Mouse (Mus musculus) embryonic fibroblast, embryonic 13.5 days (primary cell): ENCODE measurements around the gene Cphx3. TPM values are rescaled to one million over a fixed set of nuclear protein-coding genes. Genes with fewer than 3 reads are reported as not detected.
"Not testable (repeated sequence)": the region's sequence is repeated elsewhere in the genome, so short reads cannot be mapped to it uniquely, and the experiment has no call there.

ENCODE experiments used
- H3K27ac ChIP-seq: 2 replicates; pipeline ENCODE4 v1.5.1; 2012; ENCODE audit warnings: low read length, control low read depth, inconsistent platforms; ENCODE audit not compliant: insufficient read depth
- H3K4me1 ChIP-seq: 2 replicates; pipeline ENCODE4 v1.6.1; 2011; ENCODE audit warnings: low read length; ENCODE audit not compliant: control insufficient read depth, insufficient read depth
- H3K4me3 ChIP-seq: 2 replicates; pipeline ENCODE4 v1.5.1; 2011; ENCODE audit warnings: mild to moderate bottlenecking, control low read depth, low read length; ENCODE audit not compliant: insufficient read depth
- polyA plus RNA-seq: library from polyadenylated mRNA; stranded (reverse); fragments of >200 nt; gene quantifications from 2 replicates; pipeline ENCODE4 v1.2.4, GENCODE M21; 2011; ENCODE audit warnings: low read depth; ENCODE audit not compliant: missing spikeins, insufficient read length

Gene Cphx3
- polyA plus RNA-seq, 1 experiment = not detected

DNA sequence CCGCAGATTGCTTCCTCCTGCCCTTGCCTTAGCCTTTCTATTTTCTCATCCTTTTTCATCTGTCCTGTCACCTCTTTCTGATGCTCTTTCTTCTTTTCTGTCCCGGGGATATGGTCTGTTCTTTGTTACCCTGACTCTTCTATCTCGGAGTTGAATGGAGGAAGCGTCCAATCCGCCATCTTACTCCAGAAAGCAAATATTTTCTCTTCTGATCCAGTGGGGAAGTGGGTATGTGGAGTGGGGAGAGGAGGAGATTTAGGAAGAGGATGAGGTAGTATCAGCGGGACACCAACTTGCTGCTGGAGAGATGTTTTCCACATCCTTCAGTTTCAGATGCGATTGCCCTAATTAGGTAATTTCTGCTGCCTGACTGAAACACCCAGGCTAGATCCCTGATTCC is 37.0 kb downstream of the Cphx3 start:
- not testable (repeated sequence) for H3K4me1 ChIP-seq, H3K4me3 ChIP-seq, H3K27ac ChIP-seq

DNA sequence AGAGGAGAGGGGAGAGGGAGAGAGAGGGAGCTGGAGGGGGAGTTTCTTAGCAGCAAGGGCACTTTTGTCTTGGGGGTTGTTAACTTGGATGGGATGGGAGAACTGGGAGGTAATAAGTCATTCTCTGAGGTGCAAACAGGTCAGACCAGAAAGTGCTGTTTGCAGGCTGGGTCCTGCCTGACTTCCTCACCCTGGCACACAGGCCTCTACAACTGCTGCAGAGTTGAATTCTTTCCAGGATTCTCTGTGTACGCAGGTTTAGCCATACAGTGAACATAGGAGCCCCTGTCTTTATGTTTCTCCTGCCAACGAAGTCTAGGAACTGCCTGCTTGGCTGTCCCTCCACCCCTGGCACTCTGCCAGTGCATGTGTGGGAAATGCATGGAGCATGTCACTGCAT is 65.0 kb downstream of the Cphx3 start:
- not testable (repeated sequence) for H3K4me3 ChIP-seq, H3K4me1 ChIP-seq, H3K27ac ChIP-seq

- not testable (repeated sequence) for H3K4me3 ChIP-seq, H3K4me1 ChIP-seq, H3K27ac ChIP-seq
Measured at GRCm38 (mm10) chr14:26156032-26156431, 73.9 kb downstream of the Cphx3 start.

- not testable (repeated sequence) for H3K27ac ChIP-seq
Measured at GRCm38 (mm10) chr14:26161156-26161555, 79.1 kb downstream of the Cphx3 start.

DNA sequence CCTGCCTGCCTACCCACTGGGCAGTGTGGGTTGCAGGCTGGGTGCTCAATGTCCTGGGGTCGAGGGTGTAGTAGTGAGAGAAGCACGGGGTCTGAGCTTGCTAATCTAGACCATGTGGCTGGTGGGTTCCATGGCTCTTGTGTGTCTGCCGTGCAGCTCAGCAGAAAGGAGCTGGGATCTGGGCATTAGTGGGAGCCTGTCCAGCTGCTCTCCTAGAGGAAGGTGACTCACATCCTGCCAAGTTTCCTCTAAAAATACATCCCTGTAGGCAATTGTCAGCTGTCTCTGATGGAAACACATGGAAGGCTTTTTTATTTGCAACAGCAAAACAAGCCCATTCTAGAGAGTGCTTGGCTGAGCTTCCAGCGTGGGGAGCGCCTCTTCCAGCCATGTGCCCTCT is 80.3 kb downstream of the Cphx3 start:
- not testable (repeated sequence) for H3K27ac ChIP-seq, H3K4me1 ChIP-seq, H3K4me3 ChIP-seq

More at GRCm38 (mm10) chr14:26161156-26161555, 79.1 kb downstream of the Cphx3 start:
- not testable (repeated sequence) for H3K4me1 ChIP-seq, H3K4me3 ChIP-seq

DNA sequence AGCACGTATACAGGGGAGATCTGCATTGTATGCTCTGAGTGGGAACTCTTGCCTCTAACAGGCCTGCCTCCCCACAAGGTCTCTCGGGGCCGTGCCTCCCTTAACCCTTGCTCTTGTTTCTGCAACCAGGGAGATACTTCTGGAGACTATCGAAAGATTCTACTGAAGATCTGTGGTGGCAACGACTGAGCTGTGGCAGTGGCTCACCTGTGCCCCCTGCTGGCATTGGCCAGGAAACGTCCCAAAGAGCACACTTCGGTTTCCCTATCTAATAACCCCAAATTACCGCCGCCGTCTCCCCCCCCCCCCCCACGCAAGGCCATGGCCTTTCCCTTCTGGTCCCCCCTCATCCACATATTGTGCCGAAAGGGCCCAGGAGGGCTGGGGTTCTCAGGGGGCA is 83.2 kb downstream of the Cphx3 start:
- H3K4me3 ChIP-seq, H3K4me1 ChIP-seq, H3K27ac ChIP-seq: not testable (repeated sequence)

DNA sequence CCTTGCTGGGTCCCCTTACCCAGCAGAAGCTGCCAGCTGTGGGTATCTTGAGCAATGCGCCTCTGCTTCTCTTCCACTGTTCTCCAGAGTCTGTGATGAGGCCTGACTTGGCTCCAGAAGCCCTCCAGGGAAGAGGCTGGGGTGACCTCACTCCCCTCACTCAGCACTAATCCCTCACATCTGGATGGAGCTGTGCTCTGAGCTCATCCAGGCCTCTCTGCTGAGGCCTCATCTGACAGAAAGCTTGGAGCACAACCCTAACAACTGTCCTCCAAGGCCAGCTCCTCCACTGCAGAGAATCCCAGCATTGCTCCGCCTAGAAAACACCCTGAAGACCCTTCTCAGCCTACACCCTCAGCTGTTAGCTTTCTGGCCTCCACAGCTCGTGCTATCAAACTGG is 91.9 kb downstream of the Cphx3 start:
- not testable (repeated sequence) for H3K4me3 ChIP-seq, H3K4me1 ChIP-seq, H3K27ac ChIP-seq

DNA sequence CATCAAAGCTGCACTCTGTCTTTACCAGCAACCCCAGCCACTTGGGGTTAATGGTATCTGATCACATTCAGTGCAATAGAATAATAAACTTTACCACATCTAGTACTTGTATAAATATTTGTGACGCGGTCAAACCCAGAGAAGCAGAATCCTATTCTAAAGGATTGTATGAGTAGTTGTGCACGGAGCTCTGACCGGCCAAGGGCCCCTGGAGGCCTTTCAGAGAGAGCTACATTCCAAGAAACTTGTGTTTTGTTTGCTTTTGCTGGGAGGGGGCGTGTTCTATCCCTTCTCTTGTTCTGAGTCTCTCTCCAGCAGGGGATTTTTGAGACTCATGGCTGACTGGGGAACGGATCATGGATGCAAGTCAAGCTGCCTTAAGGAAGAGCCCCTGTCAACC is 92.9 kb downstream of the Cphx3 start:
- not testable (repeated sequence) for H3K4me1 ChIP-seq, H3K27ac ChIP-seq, H3K4me3 ChIP-seq

GRCm38 (mm10) chr14:26181660-26182059 is 99.6 kb downstream of the Cphx3 start:
- H3K4me1 ChIP-seq, H3K4me3 ChIP-seq, H3K27ac ChIP-seq: not testable (repeated sequence)

- H3K4me3 ChIP-seq, H3K4me1 ChIP-seq, H3K27ac ChIP-seq: not testable (repeated sequence)
Measured at GRCm38 (mm10) chr14:26182380-26182779, 100.3 kb downstream of the Cphx3 start, which contains the start of gene Plac9b. TSS of gene Plac9b (minus strand) at chr14:26182480.

DNA sequence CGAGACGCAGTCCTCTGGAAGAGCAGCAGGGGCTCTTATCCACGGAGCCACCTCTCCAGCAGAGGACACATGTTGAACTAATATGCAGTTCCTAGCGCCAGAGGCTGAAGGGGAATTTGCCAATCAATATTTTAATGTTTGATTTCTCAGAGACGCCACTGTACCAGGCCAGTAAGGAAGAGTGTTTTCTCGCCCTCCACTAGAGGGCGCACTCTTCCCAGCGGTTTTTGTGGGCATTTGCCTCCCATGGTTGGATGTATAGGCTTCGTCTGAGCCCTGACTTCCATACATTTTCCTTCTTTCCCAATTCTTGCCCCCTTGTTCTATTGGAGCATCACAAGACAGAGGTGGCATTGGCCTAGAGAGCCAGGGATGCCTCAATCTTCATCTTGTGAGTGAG is 104.5 kb downstream of the Cphx3 start:
- not testable (repeated sequence) for H3K4me1 ChIP-seq, H3K4me3 ChIP-seq, H3K27ac ChIP-seq

DNA sequence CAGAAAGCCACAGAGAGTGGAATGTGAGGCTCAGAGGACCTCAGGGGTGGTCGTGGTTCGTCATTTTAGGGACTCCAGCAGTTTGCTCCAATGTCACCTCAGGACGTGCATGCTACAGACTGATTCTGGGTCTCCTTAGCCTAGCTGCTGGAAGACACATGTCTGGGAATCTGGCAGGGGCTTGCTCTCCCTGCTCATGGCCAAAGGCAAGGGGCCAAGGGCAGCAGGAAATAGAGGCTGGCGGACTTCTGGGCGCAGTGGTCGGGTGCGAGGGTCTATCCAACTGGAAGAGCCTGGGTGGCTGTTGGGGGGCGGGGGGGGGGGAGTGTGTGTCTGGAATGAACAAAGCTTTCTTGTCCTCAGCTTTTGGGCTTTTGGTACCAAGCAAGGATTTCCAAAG is 106.3 kb downstream of the Cphx3 start:
- not testable (repeated sequence) for H3K4me3 ChIP-seq, H3K27ac ChIP-seq, H3K4me1 ChIP-seq

DNA sequence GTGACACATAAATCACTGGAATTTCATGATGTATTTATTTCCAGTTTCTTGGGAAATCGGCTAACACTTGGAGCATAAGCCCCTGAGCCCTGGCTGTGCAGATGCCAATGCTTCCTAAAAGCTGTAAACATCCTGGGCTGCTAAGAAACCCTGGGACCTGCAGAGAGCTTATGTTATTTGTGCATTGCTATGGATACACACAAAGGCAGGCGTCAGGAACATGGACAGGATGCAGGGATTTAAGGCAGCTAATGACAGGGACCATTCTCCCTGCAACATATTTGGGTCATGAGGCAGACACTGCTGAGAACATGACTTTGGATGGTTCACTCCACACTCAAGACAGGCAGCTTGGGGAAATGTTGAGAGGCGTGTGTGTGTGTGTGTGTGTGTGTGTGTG is 115.8 kb downstream of the Cphx3 start:
- not testable (repeated sequence) for H3K27ac ChIP-seq, H3K4me3 ChIP-seq, H3K4me1 ChIP-seq

DNA sequence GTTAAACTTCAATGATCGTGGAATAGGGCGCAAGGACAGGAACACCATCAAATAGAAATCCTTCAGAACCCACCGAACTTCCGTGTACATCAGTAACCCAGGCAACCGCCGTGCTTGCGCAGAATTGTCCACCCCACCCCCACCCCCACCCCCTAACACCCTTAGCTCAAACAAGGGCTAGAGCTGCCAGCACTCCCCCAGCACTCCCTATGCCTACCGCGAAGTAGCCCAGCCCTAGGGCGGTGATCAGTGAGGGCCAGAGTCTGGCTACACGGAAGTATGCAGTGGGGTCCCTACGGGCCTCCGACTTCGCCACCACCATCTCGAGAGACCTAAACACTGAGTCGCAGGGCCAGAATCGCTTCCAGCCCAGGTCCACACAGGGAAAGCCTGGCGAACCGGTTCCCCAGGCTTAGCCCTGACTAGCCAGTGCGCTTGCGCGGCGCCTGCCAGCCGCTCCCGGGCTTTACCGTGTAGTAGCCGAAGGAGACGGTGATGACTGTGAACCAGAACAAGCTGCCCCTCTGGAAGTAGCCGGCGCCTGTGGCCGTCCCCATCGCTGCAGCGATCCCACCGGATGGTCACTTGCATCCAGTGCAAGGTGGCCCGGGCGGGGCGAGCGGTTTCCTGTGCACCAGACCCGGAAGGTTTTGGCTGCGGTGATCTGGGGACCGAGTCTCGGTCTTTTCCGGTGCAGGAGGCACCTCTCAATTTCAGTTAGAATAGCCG is 124.3 kb downstream of the Cphx3 start:
- not testable (repeated sequence) for H3K4me1 ChIP-seq, H3K27ac ChIP-seq, H3K4me3 ChIP-seq

DNA sequence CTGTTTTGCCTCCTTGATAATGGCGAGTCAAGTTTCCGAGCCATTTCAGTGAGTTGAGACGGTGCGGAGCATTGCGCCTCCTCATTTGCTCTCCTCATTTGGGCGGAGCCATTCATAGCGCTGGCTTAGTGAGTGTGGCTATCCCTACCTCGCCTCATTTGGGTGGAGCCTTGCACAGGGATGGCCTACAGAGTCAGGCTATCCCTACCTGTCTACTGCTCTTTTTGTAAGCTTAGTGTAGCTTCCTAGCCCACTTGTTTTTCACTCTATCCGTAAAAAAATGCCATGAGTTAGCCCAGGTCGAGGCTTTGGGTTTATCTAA is 124.8 kb downstream of the Cphx3 start, which contains the start of gene Tmem254b:
Gene Tmem254b, minus strand, starts transcription at position 116 of the 322 bp plus-strand sequence.
- H3K4me1 ChIP-seq, H3K4me3 ChIP-seq, H3K27ac ChIP-seq: not testable (repeated sequence)

GRCm38 (mm10) chr14:26216233-26217000 is 134.3 kb downstream of the Cphx3 start:
- not testable (repeated sequence) for H3K4me3 ChIP-seq, H3K27ac ChIP-seq, H3K4me1 ChIP-seq
